17 mouse cellular contexts compared by ENCODE assay signal in genomic region chrX:169338213-169338612, GRCm38 (mm10).
"Had no signal": no experiment of that assay in that cellular context is flagged by ENCODE, and none has a peak within 500 bp of the region (broad histone marks: within the 10 kb centered on the region; RNA-seq: fewer than 3 reads in every experiment).

No protein-coding gene starts in this region.

- H3K27ac ChIP-seq: liver, embryonic 14.5 days; macrophage; midbrain, embryonic 13.5 days; midbrain, embryonic 15.5 days; neural tube, embryonic 12.5 days; stomach, embryonic 15.5 days; stomach, postnatal 0 days had no signal

- H3K9ac ChIP-seq: liver, embryonic 14.5 days; lung, embryonic 14.5 days; midbrain, embryonic 13.5 days; midbrain, embryonic 15.5 days; neural tube, embryonic 12.5 days; stomach, embryonic 15.5 days had no signal

- ATAC-seq: midbrain, embryonic 13.5 days; midbrain, embryonic 15.5 days had no signal

- H3K27me3 ChIP-seq: megakaryocyte, embryonic 14.5 days; midbrain, embryonic 13.5 days; neural tube, embryonic 12.5 days; stomach, embryonic 15.5 days had no signal

- H3K9me3 ChIP-seq: megakaryocyte, embryonic 14.5 days; midbrain, embryonic 13.5 days; midbrain, embryonic 15.5 days; neural tube, embryonic 12.5 days; stomach, embryonic 15.5 days had no signal

- H3K36me3 ChIP-seq: midbrain, embryonic 13.5 days; midbrain, embryonic 15.5 days; neural tube, embryonic 12.5 days; stomach, embryonic 15.5 days had no signal

- H3K4me1 ChIP-seq: midbrain, embryonic 13.5 days; midbrain, embryonic 15.5 days; neural tube, embryonic 12.5 days; stomach, embryonic 15.5 days had no signal

- H3K4me3 ChIP-seq: megakaryocyte, embryonic 14.5 days; midbrain, embryonic 13.5 days; midbrain, embryonic 15.5 days; neural tube, embryonic 12.5 days; stomach, embryonic 15.5 days had no signal

- H3K4me2 ChIP-seq: lung, embryonic 14.5 days; midbrain, embryonic 11.5 days; midbrain, embryonic 13.5 days; midbrain, embryonic 15.5 days; neural tube, embryonic 12.5 days; stomach, embryonic 15.5 days had no signal

- DNase-seq: lung, adult 18-20 months; lung, embryonic 14.5 days; lung, postnatal 10 days; lung, postnatal 36 days; right cerebral cortex, postnatal 14 days; thymus, adult 2 months; thymus, postnatal 25 days; thymus, postnatal 4 days had no signal
